Mouse (Mus musculus): Measurements from ENCODE around the gene Lgi2. TPM values are rescaled to one million over a fixed set of nuclear protein-coding genes. Genes with fewer than 3 reads are reported as not detected.

Lgi2 gene
- polyA plus RNA-seq (2012; rRNA removed), result 1.4 and 1.6 TPM in 2 replicates

DNA sequence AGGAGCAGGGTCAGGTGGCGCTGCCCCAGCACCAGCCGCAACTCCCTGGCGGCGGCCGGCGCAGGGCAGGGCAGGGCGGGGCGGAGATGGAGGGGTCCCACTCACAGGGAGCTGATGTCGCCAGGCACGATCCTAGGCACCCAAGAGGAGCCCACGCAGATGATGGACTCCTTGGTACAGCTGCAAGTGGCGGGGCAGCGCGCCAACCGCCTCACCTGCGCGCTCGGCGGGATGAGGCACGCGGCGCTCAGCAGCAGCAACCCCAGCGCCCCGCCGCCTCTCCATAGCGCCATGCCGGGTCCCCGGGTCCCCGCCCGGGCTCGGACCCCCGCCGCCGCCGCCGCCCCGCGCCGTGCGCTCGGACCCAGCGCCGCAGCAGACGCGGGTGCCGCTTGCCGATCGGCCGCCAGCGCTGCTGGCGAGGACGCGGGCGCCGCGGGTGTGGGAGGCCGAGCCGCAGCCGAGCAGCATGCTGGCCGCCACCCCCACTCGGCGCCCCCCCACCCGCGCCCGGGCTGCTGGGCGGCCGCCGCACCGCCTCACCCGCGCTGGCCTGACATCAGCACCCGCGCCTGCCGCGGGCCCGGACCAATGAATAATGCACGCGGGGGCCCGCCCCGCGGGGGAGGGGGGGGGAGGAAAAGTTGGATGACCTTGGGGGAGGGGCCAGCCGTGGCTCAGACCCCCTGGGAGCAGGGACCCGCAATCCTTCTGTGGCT lies at the start of gene Lgi2:
Gene Lgi2 (minus strand): TSS at position 650 of the 719 bp plus-strand sequence.
- WGBS, result 1% methylated on average over 80 of the region's 83 CpGs
- DNase-seq (ENCODE audit: low read depth, low spot score), result no peak

DNA sequence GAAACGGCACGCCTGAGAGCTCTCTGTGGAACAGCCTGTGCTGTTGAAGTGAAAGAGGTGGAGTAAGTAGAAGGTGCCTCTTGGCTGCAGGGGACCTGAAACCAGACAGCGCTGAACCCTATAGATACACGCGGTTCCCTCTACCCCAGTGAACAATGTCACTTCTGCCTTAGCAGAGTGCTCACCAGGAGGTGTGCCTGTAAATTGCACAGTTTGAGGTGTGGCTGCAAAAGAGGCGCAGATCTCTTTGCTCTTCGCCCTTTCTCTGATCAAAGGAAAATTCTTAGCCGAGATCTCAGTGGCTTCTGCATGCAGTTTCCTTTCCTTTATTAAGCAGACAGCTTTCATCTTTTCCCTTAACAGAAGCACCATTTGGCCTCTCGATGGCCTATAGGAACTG lies 49.2 kb upstream of the Lgi2 start:
- no peak for DNase-seq (ENCODE audit: low read depth, low spot score)
- 33% methylated on average over 9 of the region's 9 CpGs for WGBS

DNA sequence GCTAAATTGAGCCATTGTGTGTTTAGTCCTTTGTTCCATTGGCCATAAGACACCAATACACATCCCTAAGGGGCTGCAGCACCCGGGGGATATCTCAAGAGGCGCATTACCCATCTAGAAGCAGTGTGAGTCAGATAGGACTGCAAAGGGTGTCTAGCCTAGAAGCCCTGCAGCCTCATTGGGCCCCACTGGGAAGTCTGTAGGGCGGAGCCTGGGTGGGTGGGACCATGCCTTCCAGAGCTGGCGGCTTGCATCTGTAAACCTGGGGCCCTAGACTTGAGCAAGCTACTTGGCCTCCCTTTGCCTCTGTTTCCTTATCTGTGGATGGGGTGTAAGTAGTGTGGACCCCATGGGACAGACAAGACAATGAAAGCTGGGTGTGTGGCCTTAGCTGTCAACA lies 48.4 kb upstream of the Lgi2 start:
- no peak for DNase-seq (ENCODE audit: low read depth, low spot score)
- 90% methylated on average over 4 of the region's 4 CpGs for WGBS

DNA sequence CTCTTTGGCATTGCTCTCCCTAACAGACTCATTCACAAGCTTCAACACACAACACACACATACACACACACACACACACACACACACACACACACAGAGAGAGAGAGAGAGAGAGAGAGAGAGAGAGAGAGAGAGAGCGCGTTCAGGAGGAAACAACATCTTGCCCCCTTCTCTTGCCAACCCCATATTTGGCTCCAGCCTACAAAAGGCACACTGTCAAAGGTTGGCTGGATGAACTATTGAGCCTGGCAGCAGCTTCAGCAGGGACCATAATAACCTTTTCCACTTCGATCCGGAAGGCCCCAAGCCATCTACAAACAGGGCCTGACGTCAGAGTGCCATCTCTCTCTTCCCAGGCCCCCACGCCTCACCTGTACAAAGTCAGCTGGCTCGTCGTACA lies 46.5 kb upstream of the Lgi2 start:
- WGBS, result 89% methylated on average over 8 of the region's 8 CpGs
- no peak for DNase-seq (ENCODE audit: low read depth, low spot score)

DNA sequence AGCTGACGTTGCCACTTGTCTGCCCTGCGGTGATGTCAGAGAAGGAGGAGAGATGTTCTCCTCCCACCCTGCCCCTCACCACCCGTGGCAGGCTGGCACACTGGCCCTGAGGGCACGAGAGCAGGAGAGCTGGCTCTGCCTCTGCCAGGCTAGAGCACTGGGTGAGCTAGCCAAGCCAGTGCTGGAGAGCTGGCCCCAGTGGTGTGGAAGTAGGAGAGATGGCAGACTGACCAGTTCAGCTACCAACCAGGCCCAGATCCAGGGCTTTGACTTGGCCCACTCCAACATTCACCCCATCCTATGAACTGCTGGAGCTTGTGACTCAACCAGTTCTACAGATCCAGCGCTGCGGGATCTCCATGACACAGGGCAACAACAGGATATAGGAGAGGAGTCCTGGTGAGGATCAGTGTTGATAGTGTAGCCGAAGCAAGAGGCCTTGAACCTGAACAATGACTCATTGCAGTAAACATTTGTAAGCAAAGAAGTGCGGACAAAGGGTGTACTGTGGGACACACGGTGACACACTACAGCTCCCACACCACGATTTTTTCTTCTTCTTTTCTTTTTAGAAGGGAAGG lies 45.1 kb upstream of the Lgi2 start:
- DNase-seq (ENCODE audit: low read depth, low spot score), result no peak
- 51% methylated on average over 10 of the region's 10 CpGs for WGBS

DNA sequence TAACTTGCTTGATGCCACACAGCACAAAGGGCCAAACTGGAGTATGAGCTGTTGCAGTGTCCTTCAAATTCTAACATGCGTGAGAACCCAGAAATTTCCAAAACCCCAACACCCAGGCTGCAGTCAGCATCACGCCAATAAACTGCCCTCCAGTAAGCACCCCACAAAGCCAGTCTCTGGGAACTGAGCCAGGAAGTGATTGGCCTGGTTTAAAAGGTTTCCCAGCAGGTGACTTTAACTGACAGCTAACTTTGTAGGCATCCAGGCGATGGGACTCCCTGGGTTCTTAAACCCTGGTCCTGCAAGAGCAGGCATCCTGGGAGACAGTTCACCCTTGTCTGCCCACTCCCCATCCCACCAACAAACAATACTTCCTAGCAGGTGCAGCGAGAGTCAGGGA lies 44.0 kb upstream of the Lgi2 start:
- DNase-seq (ENCODE audit: low read depth, low spot score), result no peak
- WGBS, result 28% methylated on average over 4 of the region's 4 CpGs

DNA sequence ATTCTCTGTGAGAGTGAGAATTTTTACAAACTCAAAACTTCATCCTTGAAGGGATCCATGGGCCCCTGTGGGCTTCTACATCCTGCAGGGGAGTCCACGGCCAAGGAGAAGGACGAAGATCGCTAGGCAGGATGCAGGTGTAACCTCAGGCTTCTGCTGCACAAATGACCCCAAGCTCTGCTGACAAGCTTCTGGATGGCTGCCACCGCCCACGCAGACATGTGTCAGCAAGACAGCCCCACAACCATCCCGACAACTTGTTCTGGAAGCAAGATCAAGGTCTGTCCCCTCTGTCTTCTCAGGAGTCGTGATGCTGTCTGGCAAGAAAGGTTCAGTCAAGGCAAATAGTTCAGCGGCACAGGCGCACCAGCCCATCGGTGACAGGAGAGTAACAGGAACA lies 43.4 kb upstream of the Lgi2 start:
- WGBS, result 29% methylated on average over 10 of the region's 10 CpGs

DNA sequence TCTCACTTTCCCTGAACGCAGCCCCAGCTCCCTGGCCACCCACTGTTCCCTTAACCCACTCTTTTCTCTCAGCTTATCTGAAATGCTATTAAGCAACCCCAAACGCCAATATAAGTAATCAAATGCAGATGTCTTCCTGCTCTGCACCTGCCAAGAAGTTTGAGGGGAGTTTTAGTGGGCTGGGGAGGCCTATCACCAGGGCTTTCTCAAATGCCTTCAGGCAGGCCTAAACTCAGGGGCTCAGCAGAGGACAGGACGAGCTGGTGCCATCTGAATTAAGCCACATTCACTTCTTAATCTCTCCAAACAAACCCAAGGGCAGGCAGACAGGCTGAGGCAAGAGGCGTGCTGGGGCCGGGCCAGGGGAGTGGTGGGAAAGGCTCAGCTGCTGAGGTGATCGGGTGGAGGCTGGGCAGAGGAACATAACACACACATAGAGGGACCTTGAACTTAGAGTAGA lies 38.4 kb upstream of the Lgi2 start:
- WGBS, result 31% methylated on average over 6 of the region's 6 CpGs
- no peak for DNase-seq (ENCODE audit: low read depth, low spot score)

More for the DNA sequence above, 43.4 kb upstream of the Lgi2 start:
- DNase-seq (ENCODE audit: low read depth, low spot score), result no peak

DNA sequence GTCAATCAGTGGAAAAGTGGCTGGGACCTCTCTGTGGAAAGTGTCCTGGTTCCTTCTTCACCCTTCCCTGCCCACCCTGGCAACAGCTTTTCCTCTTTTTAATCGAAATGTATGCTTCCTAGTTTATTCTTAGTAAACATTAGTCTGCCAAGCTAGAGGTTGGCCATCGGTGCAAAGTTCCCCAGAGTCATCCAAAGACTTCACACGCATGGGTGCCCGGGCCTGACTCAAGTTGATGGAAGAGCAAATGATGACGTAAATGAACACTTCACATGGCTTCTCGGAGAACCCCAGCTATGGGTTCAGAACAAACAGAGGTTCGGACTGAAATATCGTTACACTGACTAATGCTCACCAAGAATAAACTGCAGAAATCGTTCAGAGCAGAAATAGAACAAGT lies 24.4 kb upstream of the Lgi2 start:
- no peak for DNase-seq (ENCODE audit: low read depth, low spot score)
- WGBS, result 86% methylated on average over 9 of the region's 9 CpGs

DNA sequence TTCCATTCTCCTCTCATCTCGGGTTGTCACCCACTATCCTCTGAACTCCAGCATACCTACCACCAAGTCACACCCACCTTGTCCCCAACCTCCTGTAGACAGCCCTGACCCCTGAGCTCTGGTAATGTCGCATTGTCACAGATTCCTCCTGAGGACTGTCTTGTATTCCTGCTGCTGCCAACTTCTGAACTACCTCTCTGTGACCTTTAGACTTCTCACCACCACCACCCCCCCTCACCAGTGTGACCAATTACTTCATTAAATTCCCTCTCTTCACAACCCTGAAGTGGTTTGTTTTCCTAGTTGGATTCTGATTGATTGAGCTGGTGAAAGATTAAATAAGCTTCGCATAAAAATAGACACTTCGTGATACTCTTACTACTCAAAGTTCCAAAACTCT lies 22.4 kb upstream of the Lgi2 start:
- 45% methylated on average over 4 of the region's 4 CpGs for WGBS
- DNase-seq (ENCODE audit: low read depth, low spot score), result no peak

DNA sequence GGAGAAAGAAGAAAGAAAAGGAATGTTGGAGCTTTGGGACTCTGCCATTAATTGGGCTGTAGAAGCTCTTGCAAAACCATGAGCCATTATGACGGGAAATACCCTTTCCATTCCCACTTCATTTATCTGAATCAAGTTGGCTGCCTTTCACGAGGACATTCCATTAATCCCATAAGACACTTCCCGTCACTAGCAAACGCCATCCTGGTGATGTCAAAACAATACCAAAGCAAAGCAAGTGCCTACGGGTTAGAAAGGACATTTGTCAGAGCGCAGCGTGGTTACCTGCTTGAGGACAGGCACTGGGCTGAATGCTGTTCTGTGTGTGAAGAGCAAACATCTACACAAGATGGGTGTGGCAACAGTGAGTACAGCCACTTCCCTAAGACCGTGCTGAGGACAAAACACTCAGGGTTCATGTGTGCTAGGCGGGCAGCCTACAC lies 21.1 kb upstream of the Lgi2 start:
- no peak for DNase-seq (ENCODE audit: low read depth, low spot score)
- WGBS, result 26% methylated on average over 9 of the region's 9 CpGs

DNA sequence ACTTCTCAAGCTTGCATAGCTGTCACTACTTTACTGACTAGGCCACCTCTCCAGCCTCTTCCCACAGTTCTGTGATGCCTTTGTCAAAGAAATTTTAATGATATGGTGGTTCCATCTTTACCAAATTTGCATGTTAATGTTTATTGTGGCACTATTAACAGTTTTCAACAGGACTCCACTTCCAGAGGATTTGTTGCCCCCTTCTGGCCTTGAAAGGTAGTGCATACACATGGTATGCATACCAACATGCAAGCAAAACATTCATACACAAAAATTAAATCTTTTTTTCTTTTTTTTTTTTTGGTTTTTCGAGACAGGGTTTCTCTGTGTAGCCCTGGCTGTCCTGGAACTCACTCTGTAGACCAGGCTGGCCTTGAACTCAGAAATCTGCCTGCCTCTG lies 6.3 kb upstream of the Lgi2 start:
- 50% methylated on average over 1 of the region's 1 CpGs for WGBS
- no peak for DNase-seq (ENCODE audit: low read depth, low spot score)

DNA sequence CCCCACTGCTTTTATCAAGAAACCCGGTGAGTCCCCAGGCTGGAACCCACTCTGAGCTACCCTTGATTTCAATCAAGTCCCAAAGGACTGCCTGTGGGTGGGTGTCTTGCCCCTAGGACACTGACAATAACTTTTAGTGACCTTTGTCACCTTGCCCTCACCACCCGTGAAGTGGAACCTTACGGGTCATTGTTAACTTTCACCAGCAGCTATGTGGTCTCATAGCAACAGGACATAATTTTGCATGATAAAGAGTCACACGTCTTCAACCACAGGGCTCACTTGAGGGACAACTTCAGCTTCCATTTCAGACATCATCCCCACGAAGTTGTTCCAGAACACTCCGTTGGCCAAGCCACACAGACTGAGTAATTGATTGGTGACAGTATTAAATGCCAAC lies 4.5 kb upstream of the Lgi2 start:
- no peak for DNase-seq (ENCODE audit: low read depth, low spot score)
- WGBS, result 62% methylated on average over 6 of the region's 6 CpGs

DNA sequence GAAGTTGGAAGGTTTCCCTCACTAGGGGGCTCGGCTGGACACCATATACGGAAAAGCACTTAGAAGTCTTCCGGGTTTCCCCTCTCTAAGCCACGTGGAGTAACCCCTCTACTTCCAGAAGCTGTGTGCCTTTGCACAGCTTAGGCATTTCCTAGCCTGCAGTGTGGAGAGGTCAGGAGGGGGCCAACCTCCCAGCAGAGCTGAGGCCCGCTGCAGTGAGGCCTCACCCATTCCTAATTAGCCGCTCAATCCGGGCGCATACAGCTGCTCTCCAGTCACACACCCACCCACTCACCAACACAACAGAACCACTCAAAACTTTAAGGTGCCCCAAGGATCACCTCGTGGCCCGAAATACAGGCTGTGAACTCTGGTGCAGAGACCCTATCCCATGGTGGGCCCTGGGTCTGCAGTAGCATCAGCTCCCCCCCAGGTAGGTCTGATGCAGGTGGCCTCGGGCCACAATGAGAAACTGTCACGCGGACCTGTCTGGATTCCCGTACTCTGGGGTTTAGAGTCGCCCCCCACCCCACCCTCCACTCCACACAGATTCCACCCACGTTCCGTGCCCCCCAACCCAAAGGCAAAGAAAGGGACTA lies 949 bp downstream of the Lgi2 start:
- DNase-seq (ENCODE audit: low read depth, low spot score), result no peak
- WGBS, result 12% methylated on average over 17 of the region's 17 CpGs

DNA sequence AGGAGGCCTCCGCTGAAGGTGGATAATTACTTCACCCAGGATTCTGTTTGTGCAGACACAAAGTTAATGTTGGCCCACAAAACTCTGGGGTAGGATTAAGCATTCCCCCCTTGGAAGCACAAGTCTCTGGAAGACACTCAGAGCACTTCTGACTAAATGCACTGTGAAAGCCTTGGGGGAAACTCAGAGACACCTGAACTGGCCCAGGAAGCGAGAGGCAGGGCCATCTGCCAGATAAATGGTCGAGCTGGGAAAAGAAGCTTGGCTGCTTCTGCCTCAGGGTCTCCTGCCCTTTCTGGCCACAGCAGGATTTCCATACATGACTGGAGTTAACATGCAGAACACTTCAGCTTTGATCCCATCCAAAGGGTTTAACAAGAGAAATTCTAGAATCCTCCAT lies 1.9 kb downstream of the Lgi2 start:
- no peak for DNase-seq (ENCODE audit: low read depth, low spot score)
- WGBS, result 60% methylated on average over 3 of the region's 3 CpGs

DNA sequence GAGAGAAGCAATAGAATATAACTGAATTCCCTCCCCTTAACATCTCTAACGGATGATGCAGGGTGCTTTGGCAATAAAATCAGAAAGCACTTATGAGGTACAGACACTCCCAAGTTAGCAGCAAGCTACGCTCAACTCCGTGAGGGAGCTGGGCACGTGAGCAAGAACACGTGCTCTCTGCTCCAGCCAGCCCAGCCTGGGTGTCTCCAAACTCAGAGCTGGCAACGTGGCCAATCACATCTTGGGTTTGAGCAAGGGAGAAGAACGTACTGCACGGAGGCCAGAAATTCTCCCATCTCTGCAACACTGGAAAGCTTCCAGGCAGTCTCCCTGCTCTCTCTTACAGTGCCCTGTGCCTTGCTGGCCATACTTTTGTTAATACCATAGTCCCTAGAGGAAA lies 6.0 kb downstream of the Lgi2 start:
- WGBS, result 54% methylated on average over 8 of the region's 8 CpGs
- DNase-seq (ENCODE audit: low read depth, low spot score), result no peak

DNA sequence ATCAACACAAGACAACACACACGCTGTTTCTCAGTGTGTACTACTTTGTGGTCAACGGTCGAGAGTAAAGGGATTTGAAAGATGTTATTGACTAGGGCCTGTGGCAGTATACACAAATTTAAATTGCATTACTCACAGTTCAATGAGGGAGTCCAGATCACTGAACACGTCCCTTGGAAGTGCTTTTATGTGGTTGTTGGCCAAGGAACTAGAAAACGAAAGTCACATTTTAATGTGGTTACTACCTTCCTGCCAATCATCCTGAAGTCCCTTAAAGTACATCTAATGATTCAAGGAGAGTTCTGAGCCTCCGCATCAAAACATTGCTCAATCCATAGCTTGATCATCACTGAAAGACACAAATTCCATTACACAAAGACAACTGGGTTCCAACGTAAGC lies 10.7 kb downstream of the Lgi2 start:
- WGBS, result 66% methylated on average over 7 of the region's 7 CpGs
- no peak for DNase-seq (ENCODE audit: low read depth, low spot score)

DNA sequence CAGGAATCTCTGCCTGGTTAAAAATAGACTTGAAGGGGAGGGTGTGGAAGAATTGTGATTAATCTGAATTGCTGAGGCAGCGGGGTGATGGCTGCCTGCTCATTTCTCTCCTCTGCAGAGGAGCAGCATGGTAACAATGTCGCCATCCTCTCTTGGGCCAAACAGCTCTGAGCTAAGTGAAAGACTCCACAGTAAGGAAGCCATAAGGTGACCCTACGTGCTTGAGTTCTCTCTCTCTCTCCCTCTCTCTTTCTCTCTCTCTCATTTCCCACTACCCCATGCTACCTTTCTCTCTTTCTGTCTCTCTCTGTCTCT lies 15.0 kb downstream of the Lgi2 start:
- 87% methylated on average over 3 of the region's 3 CpGs for WGBS
- no peak for DNase-seq (ENCODE audit: low read depth, low spot score)

DNA sequence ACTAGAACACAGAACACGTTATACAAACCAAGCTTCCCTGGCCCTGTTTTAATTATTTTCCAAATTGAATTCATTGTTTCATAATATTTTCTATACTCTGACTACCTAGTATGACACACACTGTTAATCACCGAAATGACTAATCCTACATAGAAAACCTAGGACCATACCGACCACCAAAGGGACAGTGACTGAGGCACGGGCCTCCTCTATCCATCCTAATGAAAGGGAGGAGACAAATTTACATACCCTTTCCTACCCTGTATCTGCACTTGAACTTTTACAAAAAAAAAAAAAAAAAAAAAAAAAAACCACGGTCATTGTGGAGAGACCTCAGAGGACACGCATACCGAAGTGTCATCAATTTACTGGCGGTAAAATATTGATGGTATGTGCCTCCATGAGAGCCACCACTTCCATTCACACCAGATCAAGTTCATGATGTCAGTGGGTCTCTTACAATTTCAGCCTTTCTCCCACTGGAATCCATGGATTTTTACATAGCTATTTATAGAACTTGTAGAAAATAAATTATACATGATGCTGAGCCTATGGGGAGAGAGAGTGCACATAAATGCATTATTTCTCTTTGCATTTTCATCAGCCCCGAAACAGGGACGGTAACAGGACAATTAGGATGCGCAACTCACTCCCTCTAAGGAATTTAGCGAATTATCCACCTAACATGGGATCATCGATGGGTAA lies 15.5 kb downstream of the Lgi2 start:
- WGBS, result 85% methylated on average over 13 of the region's 13 CpGs
- no peak for DNase-seq (ENCODE audit: low read depth, low spot score)

DNA sequence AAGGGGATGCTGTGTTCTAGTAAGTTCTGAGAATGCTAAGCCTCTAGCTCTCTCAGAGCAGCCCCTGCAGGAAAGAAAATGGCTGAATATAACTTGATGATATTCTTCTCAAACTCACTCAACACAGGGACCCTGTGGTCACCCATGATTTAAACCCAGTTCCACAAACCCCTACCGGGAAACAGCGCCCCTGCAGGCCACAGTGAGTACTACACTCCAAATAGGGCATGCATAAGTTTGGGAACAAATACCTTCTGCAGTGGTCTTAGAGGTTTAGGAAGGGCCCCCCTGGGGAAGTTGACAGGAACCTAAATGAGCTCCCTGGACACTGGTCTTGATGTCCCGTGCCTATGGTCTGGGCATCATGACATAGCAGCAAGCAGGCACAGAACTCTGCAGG lies 19.3 kb downstream of the Lgi2 start:
- 44% methylated on average over 3 of the region's 3 CpGs for WGBS
- DNase-seq (ENCODE audit: low read depth, low spot score), result no peak

DNA sequence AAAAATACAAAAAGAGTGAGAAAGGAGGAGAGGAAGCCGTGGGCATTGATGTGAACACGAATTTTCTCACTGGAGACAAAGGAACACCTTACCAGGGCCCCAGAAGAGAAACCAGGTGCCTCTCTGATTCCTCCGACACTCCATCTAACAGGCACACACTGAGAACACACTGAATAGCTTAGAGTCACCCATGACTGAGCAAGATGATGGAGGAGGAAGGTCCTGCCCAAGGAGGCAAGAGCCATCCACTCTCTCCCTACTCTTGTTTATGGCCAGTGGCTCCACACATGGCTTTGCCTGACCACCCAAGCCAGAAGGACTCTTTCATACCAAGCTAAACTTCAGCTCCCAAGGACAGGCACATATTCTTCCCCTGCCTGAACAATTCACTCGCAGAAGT lies 22.5 kb downstream of the Lgi2 start:
- no peak for DNase-seq (ENCODE audit: low read depth, low spot score)
- WGBS, result 82% methylated on average over 4 of the region's 4 CpGs
